Mouse (Mus musculus): ENCODE data around the gene Slc34a3. TPM values are rescaled to one million over a fixed set of nuclear protein-coding genes. Genes with fewer than 3 reads are reported as not detected.

Gene Slc34a3
- polyA plus RNA-seq (2015; fragmentation: Nextera tagmentation; extraction: Ambion mirVana) = not detected in 2 replicates

DNA sequence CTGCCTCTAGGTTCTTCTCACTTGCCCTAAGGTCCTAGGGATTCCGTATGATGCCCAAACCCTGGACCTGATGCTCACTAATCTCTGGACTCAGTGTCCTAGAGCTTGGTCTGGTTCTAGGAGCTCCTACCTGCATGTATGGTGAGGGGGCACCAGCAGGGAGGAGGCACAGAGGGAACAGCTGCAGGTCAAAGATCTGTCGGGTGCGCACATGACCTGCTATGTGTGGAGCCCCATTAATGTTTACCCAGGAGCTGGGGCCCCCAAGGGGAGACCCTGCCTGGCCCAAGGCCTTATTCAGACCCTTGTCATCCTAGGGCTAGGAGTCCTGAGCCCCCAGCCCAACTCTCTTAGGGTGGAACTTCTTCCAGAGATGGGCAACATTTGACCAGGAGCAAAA lies at the start of gene Slc34a3:
Gene Slc34a3, minus strand, starts transcription at position 315 of the 400 bp plus-strand sequence.

DNA sequence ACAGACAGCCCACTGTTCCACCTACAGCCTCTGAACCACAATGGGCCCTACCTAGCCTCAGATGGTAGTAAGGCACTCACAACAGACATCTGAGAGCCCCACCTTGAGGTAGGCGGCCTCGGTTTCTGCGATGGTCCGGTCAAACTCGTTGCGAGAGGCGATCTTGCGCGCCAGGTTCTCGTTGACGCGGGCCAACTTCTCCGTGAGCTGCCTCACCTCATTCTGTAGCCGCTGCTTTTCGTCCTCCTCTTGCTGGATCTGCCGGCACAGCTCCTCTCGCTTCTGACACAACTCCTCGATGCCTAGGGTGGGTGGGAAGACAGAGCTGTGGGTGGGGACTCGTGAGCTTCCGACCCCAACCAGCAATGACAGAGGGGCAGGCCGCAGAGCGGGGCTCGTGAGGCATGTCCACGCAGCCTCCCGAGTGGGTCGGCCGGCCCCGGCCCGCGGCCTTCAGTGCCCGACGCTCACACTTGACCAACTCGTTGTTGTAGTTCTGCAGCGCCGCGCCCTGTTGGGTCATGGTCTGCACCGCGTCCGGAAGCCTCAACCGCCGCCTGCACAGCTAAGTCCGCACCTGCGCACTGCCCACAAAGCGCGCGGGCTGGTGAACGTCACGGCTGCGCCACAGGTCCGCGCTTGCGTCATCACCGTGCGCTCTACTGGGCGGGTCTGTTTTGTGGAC lies 37.8 kb upstream of the Slc34a3 start, which contains the start of the genes Ssna1 and Anapc2:
Gene Ssna1, minus strand, starts transcription at position 612 of the 685 bp plus-strand sequence.
Gene Anapc2, plus strand, starts transcription at position 652 of the 685 bp plus-strand sequence.

DNA sequence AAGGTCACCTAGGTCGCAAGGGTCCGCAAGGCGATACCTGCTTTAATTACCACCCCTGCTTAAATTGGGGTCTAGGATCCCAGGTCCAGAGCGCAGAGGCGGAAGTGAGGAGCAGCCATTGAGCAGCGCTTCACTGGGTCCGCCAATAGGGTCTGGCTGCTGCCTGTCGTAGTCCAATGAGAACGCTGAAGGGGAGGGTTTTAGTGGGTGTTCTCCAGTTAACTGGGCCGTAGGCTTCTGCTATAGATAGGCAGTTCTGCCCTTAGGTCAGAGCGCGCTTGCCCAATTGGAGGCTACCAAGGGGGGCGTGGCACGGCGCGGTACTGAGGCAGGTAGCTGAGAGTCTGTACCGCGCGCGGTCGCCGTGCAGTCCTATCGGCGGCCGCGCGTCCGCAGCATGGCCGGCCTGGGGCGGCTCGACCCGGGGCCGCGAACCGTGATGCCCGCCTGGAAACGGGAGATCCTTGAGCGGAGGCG lies 28.2 kb upstream of the Slc34a3 start, which contains the start of gene Tprn:
Gene Tprn, plus strand, starts transcription at position 328 of the 477 bp plus-strand sequence.

DNA sequence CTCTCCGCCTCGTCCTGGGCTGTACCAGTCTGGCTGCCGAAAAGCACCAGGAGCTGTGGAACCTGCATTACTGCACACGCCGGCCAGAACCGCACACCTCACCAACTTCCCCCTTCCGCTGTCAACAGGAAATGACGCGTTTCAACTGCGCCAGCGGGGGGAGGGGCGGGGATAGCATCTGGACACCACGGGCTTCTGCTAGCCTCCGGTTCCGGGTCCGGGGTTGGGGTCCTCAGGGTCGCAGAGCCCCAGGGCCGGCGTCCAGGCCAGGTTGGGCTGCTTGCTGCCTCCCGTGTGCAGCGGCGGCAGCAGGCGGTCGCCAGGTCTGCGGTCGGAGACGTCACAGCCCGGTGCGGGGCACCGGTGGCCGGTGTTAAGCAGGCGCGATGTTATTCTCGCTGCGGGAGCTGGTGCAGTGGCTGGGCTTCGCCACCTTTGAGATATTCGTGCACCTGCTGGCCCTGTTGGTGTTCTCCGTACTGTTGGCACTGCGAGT lies 21.2 kb upstream of the Slc34a3 start, which contains the start of gene Tmem203:
Gene Tmem203, plus strand, starts transcription at position 156 of the 496 bp plus-strand sequence.

DNA sequence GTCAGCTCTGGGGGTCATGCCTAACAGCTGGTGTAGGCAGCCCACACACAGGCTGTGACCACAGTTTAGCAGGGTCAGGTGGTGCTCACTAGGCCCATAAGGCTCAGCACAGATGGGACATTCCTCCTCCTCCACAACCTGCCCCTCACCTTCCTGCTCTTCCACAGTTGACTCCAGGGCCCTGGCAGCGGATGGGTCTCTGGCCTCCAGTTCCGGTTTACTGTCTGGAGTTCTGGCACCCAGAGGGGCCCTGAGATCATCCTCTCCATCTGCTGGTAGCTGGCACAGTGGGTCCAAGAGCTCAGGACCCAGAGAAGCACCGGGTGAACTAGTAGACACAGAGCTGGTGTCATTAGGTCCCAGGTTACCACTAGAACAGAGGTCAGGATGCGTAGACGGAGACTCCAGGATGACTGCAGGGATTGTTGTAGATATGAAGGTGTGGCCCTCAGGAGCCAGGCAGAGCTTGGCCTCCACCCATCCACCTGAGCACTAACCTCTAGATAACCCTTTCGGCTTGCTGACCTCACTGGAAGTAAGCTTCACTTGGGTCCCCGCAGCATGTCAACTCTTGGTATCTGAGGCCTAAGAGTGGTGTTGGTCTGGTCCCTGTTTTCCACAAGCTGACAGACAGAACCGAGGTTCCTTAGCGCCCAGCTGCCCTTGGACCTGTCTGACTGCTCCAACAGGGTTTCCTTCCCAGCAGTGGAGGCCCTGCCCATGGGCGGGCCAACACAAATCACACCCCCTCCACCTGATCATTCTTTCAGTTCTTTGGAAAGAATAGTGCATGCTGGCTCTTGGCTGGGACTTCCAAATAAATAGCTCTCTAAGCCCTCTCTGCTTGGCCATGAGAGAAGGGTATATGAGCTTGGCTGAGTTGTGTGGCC lies 12.3 kb upstream of the Slc34a3 start, which contains the start of gene AL732309.1:
Gene AL732309.1, minus strand, starts transcription at position 681 of the 890 bp plus-strand sequence.

DNA sequence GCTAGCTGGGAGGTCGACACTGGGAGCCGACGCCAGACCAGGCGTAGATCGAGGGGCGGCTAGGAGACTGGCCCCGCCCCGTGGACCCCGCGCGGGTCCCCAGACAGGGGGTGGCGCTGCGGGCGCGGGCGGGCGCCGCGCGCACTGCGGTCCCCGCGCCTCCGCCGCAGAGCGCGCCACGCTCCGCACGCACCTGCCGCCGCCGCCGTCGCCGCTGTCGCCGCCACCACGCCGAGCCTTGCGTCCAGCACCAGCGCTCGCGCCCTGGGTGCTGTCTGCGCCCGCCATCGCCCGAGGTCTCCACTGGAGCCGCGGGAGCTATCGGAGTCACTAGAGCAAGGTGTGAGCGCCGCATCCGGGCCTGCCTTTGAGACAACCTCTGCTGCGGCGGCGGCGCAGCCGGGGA lies 7.9 kb upstream of the Slc34a3 start, which contains the start of the genes Rnf208 and Cysrt1:
Gene Rnf208, plus strand, starts transcription at position 155 of the 406 bp plus-strand sequence.
Gene Cysrt1, minus strand, starts transcription at position 352 of the 406 bp plus-strand sequence.

DNA sequence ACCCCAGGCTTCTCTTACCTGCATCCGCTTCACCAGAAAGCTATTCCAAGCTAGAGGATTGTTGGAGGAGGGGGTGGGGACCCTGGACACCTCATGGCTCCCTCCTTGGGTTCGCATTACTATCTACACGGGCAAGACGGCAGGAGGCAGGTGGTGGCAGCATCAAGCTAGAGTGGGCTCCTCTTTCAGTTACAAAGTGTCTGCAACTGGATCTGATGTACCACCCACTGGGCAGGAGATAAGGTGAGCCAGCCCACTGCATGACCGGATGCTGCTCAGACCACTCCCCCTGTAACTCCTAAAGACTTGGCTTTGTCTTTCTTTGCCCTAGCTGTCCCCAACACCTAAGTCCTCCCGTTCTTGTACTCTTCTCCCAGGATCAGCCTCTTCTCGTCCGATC lies 2.5 kb upstream of the Slc34a3 start, which contains the start of gene Rnf224:
Gene Rnf224, minus strand, starts transcription at position 174 of the 400 bp plus-strand sequence.

DNA sequence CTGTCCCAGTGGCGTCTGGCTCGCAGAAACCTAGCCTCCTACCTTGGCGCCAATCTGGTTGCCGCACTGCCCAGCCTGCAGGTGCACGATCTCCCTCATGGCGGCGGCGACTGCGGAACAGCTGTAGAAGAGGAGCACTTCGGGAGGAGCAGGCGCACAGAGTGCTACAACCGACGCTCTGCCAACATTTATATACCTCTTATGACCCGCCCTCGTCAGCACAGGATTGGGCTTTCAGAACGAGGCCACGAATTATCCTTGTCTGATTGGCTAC lies 9.7 kb downstream of the Slc34a3 start, which contains the start of gene Tubb4b:
Gene Tubb4b, minus strand, starts transcription at position 211 of the 274 bp plus-strand sequence.

DNA sequence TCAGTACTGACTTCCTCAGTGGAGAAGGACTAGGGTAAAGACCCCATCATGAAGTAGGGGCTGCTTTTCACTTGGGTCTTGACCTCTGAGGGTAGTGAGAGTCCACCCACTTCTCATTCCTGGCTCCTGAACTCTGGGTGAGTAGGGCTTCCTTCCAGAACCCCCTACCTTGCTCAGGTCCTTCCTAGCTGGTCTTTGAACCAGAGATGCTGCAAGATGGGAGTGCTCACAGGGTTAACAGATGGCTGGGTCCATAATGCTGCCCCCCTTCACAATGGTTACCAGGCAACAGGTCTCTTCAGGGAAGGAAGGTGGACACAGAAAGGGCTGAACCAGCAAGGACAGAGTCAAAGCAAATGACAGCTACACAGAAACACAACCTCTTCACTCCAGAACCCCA lies 15.7 kb downstream of the Slc34a3 start, which contains the start of gene Fam166a:
Gene Fam166a, plus strand, starts transcription at position 301 of the 400 bp plus-strand sequence.

DNA sequence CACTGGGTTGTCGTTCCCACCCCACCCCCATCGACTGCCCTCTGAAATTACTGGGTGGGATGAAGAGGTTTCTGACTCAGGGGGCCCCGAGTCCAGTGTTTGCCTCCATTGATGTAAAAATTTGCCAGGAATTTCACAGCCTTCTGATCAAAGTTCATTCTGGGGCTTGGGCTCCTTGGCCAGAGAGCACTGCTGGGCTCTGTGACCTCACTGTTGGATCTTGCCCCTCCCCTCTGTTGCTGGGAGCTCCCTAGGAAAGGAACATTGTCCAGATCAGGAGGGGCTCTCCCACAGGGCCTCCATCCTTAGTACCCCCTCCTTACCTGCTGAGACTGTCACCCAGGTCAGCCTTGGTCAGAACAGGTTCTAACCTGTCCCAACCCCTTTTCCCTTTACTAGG lies 19.7 kb downstream of the Slc34a3 start, which contains the start of gene Stpg3:
Gene Stpg3, minus strand, starts transcription at position 194 of the 400 bp plus-strand sequence.

DNA sequence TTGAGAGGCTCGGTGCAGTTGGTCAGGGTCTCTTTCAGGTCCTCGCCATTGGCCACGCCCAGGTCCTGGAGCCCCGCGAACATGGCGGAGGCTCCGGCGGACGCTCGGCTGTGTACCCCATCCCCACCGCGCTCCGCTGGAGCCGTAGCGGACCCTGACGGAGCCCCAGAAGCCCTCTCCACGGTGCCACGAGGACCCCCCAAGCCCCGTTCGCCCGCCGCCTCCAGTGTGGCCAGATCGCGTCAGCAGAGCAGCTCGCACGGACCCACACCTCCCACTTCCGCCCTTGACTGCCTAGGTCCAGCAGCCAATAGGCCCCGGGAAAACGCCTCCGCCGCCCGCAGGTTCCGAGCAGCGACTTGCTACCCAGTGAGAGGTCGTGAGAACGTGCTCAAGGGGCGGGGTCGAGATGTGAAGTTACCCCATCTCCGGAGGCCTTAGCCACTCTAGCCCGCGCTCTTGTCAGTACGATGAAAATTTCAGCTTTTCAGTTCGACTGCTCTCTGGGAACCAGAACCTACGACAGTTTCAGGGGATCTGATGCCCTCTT lies 23.0 kb downstream of the Slc34a3 start, which contains the start of gene Nelfb:
Gene Nelfb, minus strand, starts transcription at position 369 of the 550 bp plus-strand sequence.

DNA sequence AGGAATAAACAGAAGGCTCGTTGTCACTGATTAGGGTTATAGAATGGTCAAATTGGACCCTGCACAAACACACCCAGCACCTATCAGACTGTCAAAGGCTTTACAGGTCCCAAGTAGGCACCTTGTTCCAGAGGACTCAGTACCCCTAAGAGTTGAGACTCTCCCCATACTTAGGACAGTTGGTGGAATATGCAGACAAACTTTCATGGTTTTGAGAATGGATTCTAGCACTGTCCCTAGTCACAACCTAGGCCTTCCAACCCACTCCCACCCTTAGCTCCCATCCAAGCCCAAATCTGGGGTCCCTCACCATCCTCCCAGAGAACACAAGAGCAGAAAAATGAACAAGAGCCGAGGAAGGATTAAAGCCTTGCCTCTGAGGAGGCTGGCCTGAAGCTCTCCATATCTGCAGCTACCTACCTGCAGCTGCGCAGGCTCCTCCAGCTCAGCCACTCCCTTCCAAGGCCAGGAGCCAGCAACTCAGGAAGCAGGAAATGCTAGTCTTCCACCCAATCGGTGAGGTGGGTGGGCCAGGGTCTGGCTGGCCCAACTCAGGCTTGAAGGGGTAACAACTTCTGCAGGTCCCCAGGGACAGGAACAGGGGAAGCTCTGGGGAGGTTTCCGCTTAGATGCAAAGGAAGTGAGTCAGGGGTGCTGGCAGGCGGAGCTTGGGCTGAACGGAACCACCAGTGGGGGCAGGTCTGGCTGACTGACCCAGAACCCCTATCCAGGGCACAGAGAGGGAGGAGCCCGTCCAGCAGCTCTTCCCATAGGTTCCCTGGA lies 37.8 kb downstream of the Slc34a3 start, which contains the start of gene Tor4a:
Gene Tor4a, minus strand, starts transcription at position 715 of the 783 bp plus-strand sequence.

DNA sequence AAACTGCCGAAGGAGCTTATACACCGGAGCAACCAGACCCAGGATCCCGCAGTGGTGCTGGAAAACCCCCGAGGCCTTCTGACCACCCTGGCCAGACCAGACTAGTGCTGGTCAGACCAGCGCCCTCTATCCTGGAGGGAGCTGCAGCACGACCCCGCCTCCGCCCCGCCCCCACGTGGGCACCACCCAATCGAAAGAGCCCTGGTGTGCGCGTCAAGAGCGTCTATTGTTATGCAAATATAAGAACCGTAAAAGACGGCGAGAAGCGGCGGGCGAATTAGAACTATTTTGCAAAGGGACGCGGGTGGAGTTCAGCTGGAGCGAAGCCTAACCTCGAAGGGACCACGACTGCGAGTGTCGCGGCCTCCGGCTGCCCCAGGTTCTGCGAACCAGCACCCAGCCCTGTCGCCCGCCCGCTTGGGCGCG lies 53.7 kb downstream of the Slc34a3 start, which contains the start of gene Nrarp:
Gene Nrarp, plus strand, starts transcription at position 281 of the 426 bp plus-strand sequence.

Other genes starting within 250 kb of the Slc34a3 start
- 33.9 and 34.8 TPM in 2 replicates for gene Nsmf, start 180.0 kb downstream of the Slc34a3 start, polyA plus RNA-seq (2015; fragmentation: Nextera tagmentation; extraction: Ambion mirVana)
- not detected in 2 replicates for gene Entpd8, start 154.1 kb downstream of the Slc34a3 start, polyA plus RNA-seq (2015; fragmentation: Nextera tagmentation; extraction: Ambion mirVana)
- 0.17 TPM in 1 of 2 replicates, not detected in the other for gene Noxa1, start 139.2 kb downstream of the Slc34a3 start, polyA plus RNA-seq (2015; fragmentation: Nextera tagmentation; extraction: Ambion mirVana)
- gene Nrarp, start 53.6 kb downstream of the Slc34a3 start, polyA plus RNA-seq (2015; fragmentation: Nextera tagmentation; extraction: Ambion mirVana) = 9.5 and 13.8 TPM in 2 replicates
- 2.5 and 3.6 TPM in 2 replicates for gene Tor4a, start 37.5 kb downstream of the Slc34a3 start, polyA plus RNA-seq (2015; fragmentation: Nextera tagmentation; extraction: Ambion mirVana)
- 42.2 and 43.2 TPM in 2 replicates for gene Nelfb, start 22.9 kb downstream of the Slc34a3 start, polyA plus RNA-seq (2015; fragmentation: Nextera tagmentation; extraction: Ambion mirVana)
- gene Stpg3, start 19.7 kb downstream of the Slc34a3 start, polyA plus RNA-seq (2015; fragmentation: Nextera tagmentation; extraction: Ambion mirVana) = not detected in 2 replicates
- 0.19 TPM in 1 of 2 replicates, not detected in the other for gene Fam166a, start 15.6 kb downstream of the Slc34a3 start, polyA plus RNA-seq (2015; fragmentation: Nextera tagmentation; extraction: Ambion mirVana)
- gene Tubb4b, start 9.7 kb downstream of the Slc34a3 start, polyA plus RNA-seq (2015; fragmentation: Nextera tagmentation; extraction: Ambion mirVana) = 141 and 191 TPM in 2 replicates
- not detected in 2 replicates for gene Rnf224, start 2.4 kb upstream of the Slc34a3 start, polyA plus RNA-seq (2015; fragmentation: Nextera tagmentation; extraction: Ambion mirVana)
- gene Rnf208, start 7.9 kb upstream of the Slc34a3 start, polyA plus RNA-seq (2015; fragmentation: Nextera tagmentation; extraction: Ambion mirVana) = 0.50 and 1.5 TPM in 2 replicates
- 8.6 TPM in 1 of 2 replicates, not detected in the other for gene Cysrt1, start 8.1 kb upstream of the Slc34a3 start, polyA plus RNA-seq (2015; fragmentation: Nextera tagmentation; extraction: Ambion mirVana)
- gene AL732309.1, start 12.5 kb upstream of the Slc34a3 start, polyA plus RNA-seq (2015; fragmentation: Nextera tagmentation; extraction: Ambion mirVana) = 1.2 and 2.0 TPM in 2 replicates
- gene Tmem203, start 21.1 kb upstream of the Slc34a3 start, polyA plus RNA-seq (2015; fragmentation: Nextera tagmentation; extraction: Ambion mirVana) = 27.2 and 29.6 TPM in 2 replicates
- 3.0 and 3.9 TPM in 2 replicates for gene Tprn, start 28.3 kb upstream of the Slc34a3 start, polyA plus RNA-seq (2015; fragmentation: Nextera tagmentation; extraction: Ambion mirVana)
- gene Ssna1, start 38.1 kb upstream of the Slc34a3 start, polyA plus RNA-seq (2015; fragmentation: Nextera tagmentation; extraction: Ambion mirVana) = 102 and 122 TPM in 2 replicates
- gene Anapc2, start 38.1 kb upstream of the Slc34a3 start, polyA plus RNA-seq (2015; fragmentation: Nextera tagmentation; extraction: Ambion mirVana) = 51.7 and 54.8 TPM in 2 replicates
- gene Tmem210, start 53.8 kb upstream of the Slc34a3 start, polyA plus RNA-seq (2015; fragmentation: Nextera tagmentation; extraction: Ambion mirVana) = not detected in 2 replicates
- gene Lrrc26, start 55.6 kb upstream of the Slc34a3 start, polyA plus RNA-seq (2015; fragmentation: Nextera tagmentation; extraction: Ambion mirVana) = 0.12 and 0.15 TPM in 2 replicates
- gene Grin1, start 84.8 kb upstream of the Slc34a3 start, polyA plus RNA-seq (2015; fragmentation: Nextera tagmentation; extraction: Ambion mirVana) = not detected in 2 replicates
- 29.6 and 33.0 TPM in 2 replicates for gene Man1b1, start 98.0 kb upstream of the Slc34a3 start, polyA plus RNA-seq (2015; fragmentation: Nextera tagmentation; extraction: Ambion mirVana)
- 8.7 and 10.9 TPM in 2 replicates for gene Dpp7, start 122.0 kb upstream of the Slc34a3 start, polyA plus RNA-seq (2015; fragmentation: Nextera tagmentation; extraction: Ambion mirVana)
- gene Uap1l1, start 131.3 kb upstream of the Slc34a3 start, polyA plus RNA-seq (2015; fragmentation: Nextera tagmentation; extraction: Ambion mirVana) = 12.4 and 16.8 TPM in 2 replicates
- 5.8 and 6.4 TPM in 2 replicates for gene Sapcd2, start 138.0 kb upstream of the Slc34a3 start, polyA plus RNA-seq (2015; fragmentation: Nextera tagmentation; extraction: Ambion mirVana)
- gene Entpd2, start 161.5 kb upstream of the Slc34a3 start, polyA plus RNA-seq (2015; fragmentation: Nextera tagmentation; extraction: Ambion mirVana) = 30.8 and 32.7 TPM in 2 replicates
- 19.3 and 28.5 TPM in 2 replicates for gene Npdc1, start 165.0 kb upstream of the Slc34a3 start, polyA plus RNA-seq (2015; fragmentation: Nextera tagmentation; extraction: Ambion mirVana)
- 0.06 TPM in 1 of 2 replicates, not detected in the other for gene Fut7, start 188.9 kb upstream of the Slc34a3 start, polyA plus RNA-seq (2015; fragmentation: Nextera tagmentation; extraction: Ambion mirVana)
- 1.2 and 1.6 TPM in 2 replicates for gene Abca2, start 194.3 kb upstream of the Slc34a3 start, polyA plus RNA-seq (2015; fragmentation: Nextera tagmentation; extraction: Ambion mirVana)
- gene Clic3, start 222.5 kb upstream of the Slc34a3 start, polyA plus RNA-seq (2015; fragmentation: Nextera tagmentation; extraction: Ambion mirVana) = 1.0 and 6.2 TPM in 2 replicates
- gene Paxx, start 226.7 kb upstream of the Slc34a3 start, polyA plus RNA-seq (2015; fragmentation: Nextera tagmentation; extraction: Ambion mirVana) = 56.6 and 62.1 TPM in 2 replicates
- 11.8 and 13.3 TPM in 2 replicates for gene Ptgds, start 235.7 kb upstream of the Slc34a3 start, polyA plus RNA-seq (2015; fragmentation: Nextera tagmentation; extraction: Ambion mirVana)

All from skeletal muscle tissue, postnatal 0 days (tissue).